Comparison of ENCODE assay signal across 14 mouse cellular contexts in genomic region chr6:110668447-110668846, GRCm38 (mm10). TPM values are rescaled to one million over a fixed set of nuclear protein-coding genes. Genes with fewer than 3 reads are reported as not detected.
"Had no signal": no experiment of that assay in that cellular context is flagged by ENCODE, and none has a peak within 500 bp of the region (broad histone marks: within the 10 kb centered on the region; RNA-seq: fewer than 3 reads in every experiment).

No protein-coding gene starts in this region.

- H3K27me3 ChIP-seq: limb, embryonic 15.5 days; liver, embryonic 12.5 days; neural tube, embryonic 13.5 days had no signal

- H3K4me1 ChIP-seq: limb, embryonic 15.5 days; liver, embryonic 12.5 days; midbrain, embryonic 10.5 days; neural tube, embryonic 13.5 days had no signal

- ATAC-seq: liver, embryonic 12.5 days had no signal

- H3K4me3 ChIP-seq: limb, embryonic 15.5 days; liver, embryonic 12.5 days; midbrain, embryonic 10.5 days; neural tube, embryonic 13.5 days had no signal

- H3K4me2 ChIP-seq: limb, embryonic 15.5 days; liver, embryonic 12.5 days; neural tube, embryonic 13.5 days had no signal

- H3K27ac ChIP-seq: kidney, postnatal 0 days; limb, embryonic 15.5 days; liver, embryonic 12.5 days; midbrain, embryonic 10.5 days; neural tube, embryonic 13.5 days; stomach, postnatal 0 days had no signal

- H3K9me3 ChIP-seq: limb, embryonic 15.5 days; liver, embryonic 12.5 days; midbrain, embryonic 10.5 days; neural tube, embryonic 13.5 days had no signal

- H3K36me3 ChIP-seq: limb, embryonic 15.5 days; liver, embryonic 12.5 days; midbrain, embryonic 10.5 days; neural tube, embryonic 13.5 days had no signal

- DNase-seq: kidney, adult 11 months; kidney, adult 9 months; kidney, postnatal 36 days; layer of hippocampus, adult 9-11 months; layer of hippocampus, postnatal 36 days; right cerebral cortex, adult 18-20 months; thymus, postnatal 4 days had no signal

- H3K9ac ChIP-seq: limb, embryonic 15.5 days; liver, embryonic 12.5 days; neural tube, embryonic 13.5 days had no signal

RNA-seq across cellular contexts. Expression of gene Grm7, which starts 23.1 kb away (rescaled TPM):
- total RNA-seq: megakaryocyte, adult 5-6 weeks had no signal
